Mouse (Mus musculus) neural tube, embryonic 13.5 days (tissue): ENCODE measurements around the gene Cdhr3. TPM values are rescaled to one million over a fixed set of nuclear protein-coding genes. Genes with fewer than 3 reads are reported as not detected.
"Not testable (repeated sequence)": the region's sequence is repeated elsewhere in the genome, so short reads cannot be mapped to it uniquely, and the experiment has no call there.

Source experiments
- ATAC-seq: fragments of 200-750 bp; cut with Nextera tagmentation; 2 replicates; pipeline ENCODE4 v1.8.0; 2017; ENCODE audit warnings: low read depth, mild to moderate bottlenecking, moderate TSS enrichment, moderate library complexity
- H3K27ac ChIP-seq: fragments of 300-500 bp; sonication (generic); replicated peaks from 2 replicates; pipeline ENCODE4 v1.5.1; 2015; ENCODE audit warnings: moderate library complexity, mild to moderate bottlenecking, inconsistent platforms
- H3K27me3 ChIP-seq: fragments of 300-500 bp; sonication (generic); 2 replicates; pipeline ENCODE4 v1.6.1; 2015; ENCODE audit warnings: mild to moderate bottlenecking, inconsistent platforms
- H3K36me3 ChIP-seq: fragments of 300-500 bp; sonication (generic); 2 replicates; pipeline ENCODE4 v1.6.1; 2015; ENCODE audit warnings: mild to moderate bottlenecking, inconsistent platforms
- H3K4me1 ChIP-seq: fragments of 300-500 bp; sonication (generic); replicated peaks from 2 replicates; pipeline ENCODE4 v1.6.1; 2015; ENCODE audit warnings: inconsistent platforms
- H3K4me2 ChIP-seq: fragments of 300-500 bp; sonication (generic); 2 replicates; pipeline ENCODE4 v1.6.1; 2015; ENCODE audit warnings: inconsistent platforms, mild to moderate bottlenecking, moderate library complexity
- H3K4me3 ChIP-seq: fragments of 300-500 bp; sonication (generic); 2 replicates; pipeline ENCODE4 v1.5.1; 2015; ENCODE audit warnings: mild to moderate bottlenecking, inconsistent platforms
- H3K9ac ChIP-seq: fragments of 300-500 bp; sonication (generic); 2 replicates; pipeline ENCODE4 v1.6.1; 2015; ENCODE audit warnings: moderate library complexity, mild to moderate bottlenecking, inconsistent platforms
- H3K9me3 ChIP-seq: fragments of 300-500 bp; sonication (generic); 2 replicates; pipeline ENCODE4 v1.6.1; 2016; ENCODE audit warnings: inconsistent platforms
- WGBS: fragments of 180-500 bp; shearing (Covaris S2); methylation state at CpG from one replicate; pipeline ENCODE4 v1.1.7; 2015; 5-methylcytosine and 5-hydroxymethylcytosine counted together
- polyA plus RNA-seq: library from polyadenylated mRNA; unstranded; fragments of >200 nt; fragmentation: Nextera tagmentation; extraction: Ambion mirVana; gene quantifications from 2 replicates; pipeline ENCODE4 v1.2.1, GENCODE M21; 2015

The Cdhr3 gene
- polyA plus RNA-seq, 1 experiment from 2014 or later: 0.33 TPM

DNA sequence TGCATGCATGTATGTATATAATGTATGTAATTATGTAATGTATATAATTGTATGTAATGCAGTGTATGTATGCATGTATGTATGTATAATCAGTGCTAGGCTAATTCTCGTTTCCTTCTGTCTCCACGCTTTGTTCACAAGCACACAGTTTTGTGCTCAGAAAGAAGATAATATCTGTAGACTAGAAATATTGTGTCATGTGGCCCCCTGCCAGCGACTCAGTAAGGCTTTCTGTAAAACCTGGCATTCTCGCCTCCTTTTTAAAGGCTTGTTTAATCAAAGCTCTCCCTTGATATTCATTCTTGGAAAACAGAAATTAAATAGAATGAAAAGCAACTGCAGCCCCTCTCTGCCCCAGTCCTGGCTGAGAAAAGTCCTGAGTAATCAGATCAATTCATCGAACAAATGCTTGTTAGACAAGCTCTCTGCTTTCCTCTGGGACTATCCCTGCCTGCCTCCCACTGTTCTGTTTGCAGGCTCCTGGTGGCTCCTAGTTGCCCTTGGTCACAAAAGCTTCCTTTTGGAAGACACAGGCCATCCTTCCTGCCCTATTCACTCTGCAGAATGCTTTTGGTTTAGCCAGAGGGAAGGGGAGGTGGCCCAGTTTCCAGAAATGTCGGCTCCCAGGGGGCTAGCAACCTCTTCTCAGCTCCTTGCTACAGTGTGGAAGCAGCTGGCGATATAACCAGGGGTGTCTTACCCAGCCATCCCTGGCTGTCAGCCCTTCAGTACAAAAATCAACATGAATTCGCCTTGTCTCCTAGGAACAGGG lies 20.6 kb downstream of the Cdhr3 start:
- ATAC-seq: peak; percentile 59
- Histone ChIP-seq H3K4me1 (peaks cover 35% of the 10 kb centered on the region), H3K9me3 (0 out of 2 replicates have a peak, but pooled peaks cover 4% of the 10 kb centered on the region), H3K27me3 (no peaks in the 10 kb centered on the region), H3K4me2 (no peak overlapping the region), H3K27ac (peak overlapping the region; percentile 80), H3K9ac (peak overlapping the region; percentile 0; the same call in 1 of the 2 replicates), H3K36me3 (no peaks in the 10 kb centered on the region), H3K4me3 (no peak overlapping the region)
- 38% methylated on average over 8 of the region's 8 CpGs for WGBS

DNA sequence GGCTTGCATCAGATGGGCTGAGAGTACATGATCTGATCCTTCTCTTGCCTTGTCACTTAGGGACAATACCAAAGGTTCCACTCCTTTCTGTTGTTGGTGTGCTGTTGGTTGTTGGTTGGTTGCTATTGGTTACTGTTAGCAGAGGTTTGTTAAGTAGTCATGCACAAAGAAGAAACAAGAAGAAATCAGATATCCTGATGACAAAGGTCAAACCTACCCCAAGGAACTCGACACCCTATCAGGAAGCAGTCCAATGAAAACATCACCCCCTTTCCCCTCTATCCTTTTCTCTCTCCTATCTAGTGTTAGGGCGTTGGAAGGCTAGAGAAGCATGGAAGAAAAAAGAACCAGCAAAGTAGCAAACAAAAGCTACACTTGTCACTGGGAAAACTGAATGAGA lies 23.7 kb downstream of the Cdhr3 start:
- no peak overlapping the region for H3K4me3 ChIP-seq
- no peak overlapping the region for H3K4me2 ChIP-seq
- H3K27me3 ChIP-seq: no peaks in the 10 kb centered on the region; the same call in 1 of the 2 replicates
- H3K36me3 ChIP-seq: no peaks in the 10 kb centered on the region
- no peak for ATAC-seq
- WGBS: 76% methylated on average over 2 of the region's 2 CpGs
- H3K9me3 ChIP-seq: 0 out of 2 replicates have a peak, but pooled peaks cover 4% of the 10 kb centered on the region
- no peak overlapping the region for H3K27ac ChIP-seq
- H3K9ac ChIP-seq: no peak overlapping the region
- peaks cover 29% of the 10 kb centered on the region for H3K4me1 ChIP-seq

DNA sequence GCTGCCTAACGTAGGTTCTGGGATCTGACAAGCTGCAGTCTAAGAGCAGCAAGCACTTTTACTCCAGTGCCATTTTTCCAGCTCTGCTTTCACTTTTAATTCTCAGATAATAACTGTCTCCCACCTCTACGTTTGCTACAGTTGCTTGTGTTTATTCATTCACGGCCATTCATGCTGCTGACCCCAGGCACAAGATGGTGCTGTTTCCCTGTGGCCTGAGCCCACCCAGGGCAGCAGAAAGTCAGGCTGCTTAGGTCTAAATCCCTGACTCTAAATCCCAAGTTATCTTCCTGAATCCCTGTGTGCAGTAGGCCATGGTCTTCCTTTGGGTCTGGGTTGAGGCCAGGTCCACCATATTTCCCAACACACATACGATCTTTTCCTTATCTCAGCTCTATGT lies 26.3 kb downstream of the Cdhr3 start:
- Histone ChIP-seq H3K4me2 (no peak overlapping the region), H3K9ac (no peak overlapping the region), H3K4me3 (no peak overlapping the region), H3K4me1 (peaks cover 15% of the 10 kb centered on the region), H3K36me3 (no peaks in the 10 kb centered on the region), H3K27ac (no peak overlapping the region), H3K9me3 (0 out of 2 replicates have a peak, but pooled peaks cover 4% of the 10 kb centered on the region), H3K27me3 (no peaks in the 10 kb centered on the region; the same call in 1 of the 2 replicates)
- no peak for ATAC-seq
- WGBS: 53% methylated on average over 4 of the region's 4 CpGs

DNA sequence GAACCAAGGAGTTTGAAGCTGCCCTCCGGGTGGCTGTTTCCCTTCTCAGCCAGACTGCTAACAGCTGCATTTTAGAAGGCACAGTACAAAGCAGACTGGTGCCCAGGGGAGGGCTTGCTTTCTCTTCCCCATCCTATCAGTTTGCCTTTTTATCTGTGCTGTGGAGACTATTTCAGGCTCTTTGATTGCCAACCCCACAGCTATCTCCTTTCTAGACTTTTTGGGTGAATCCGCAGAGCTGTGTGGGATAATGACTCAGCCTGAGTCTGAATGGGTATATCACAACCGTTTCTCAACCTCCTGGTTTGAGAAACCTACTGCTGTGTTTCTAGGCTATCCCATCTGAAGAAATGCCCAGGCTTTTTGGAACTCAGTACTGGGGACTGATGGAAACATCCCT lies 27.5 kb downstream of the Cdhr3 start:
- 82% methylated on average over 3 of the region's 3 CpGs for WGBS
- Histone ChIP-seq H3K9ac (no peak overlapping the region), H3K4me1 (peaks cover 14% of the 10 kb centered on the region), H3K4me2 (no peak overlapping the region), H3K9me3 (no peaks in the 10 kb centered on the region), H3K36me3 (no peaks in the 10 kb centered on the region), H3K27me3 (no peaks in the 10 kb centered on the region; the same call in 1 of the 2 replicates), H3K4me3 (no peak overlapping the region), H3K27ac (no peak overlapping the region)
- no peak for ATAC-seq

DNA sequence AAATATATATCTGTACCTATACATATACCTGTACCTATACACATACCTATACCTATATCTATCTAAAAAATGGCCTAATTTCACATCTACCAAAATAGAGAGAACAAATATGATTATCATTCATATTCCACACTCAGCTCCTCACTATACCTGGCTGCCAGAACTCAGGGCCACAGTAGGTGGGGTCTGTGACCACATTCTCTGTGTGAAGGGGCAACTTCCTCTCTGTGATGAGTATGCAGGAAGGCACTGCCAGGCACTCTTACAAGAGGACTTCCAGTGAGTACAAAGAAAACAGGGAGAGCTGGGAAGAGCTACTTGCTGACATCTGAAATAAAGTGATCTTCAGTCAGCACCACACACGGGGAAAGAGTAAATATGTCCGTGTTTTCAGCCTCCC lies 28.4 kb downstream of the Cdhr3 start:
- H3K36me3 ChIP-seq: no peaks in the 10 kb centered on the region
- no peaks in the 10 kb centered on the region; the same call in 1 of the 2 replicates for H3K27me3 ChIP-seq
- no peaks in the 10 kb centered on the region for H3K9me3 ChIP-seq
- no peak overlapping the region for H3K4me2 ChIP-seq
- H3K9ac ChIP-seq: no peak overlapping the region
- H3K27ac ChIP-seq: no peak overlapping the region
- peaks cover 14% of the 10 kb centered on the region for H3K4me1 ChIP-seq
- 77% methylated on average over 2 of the region's 2 CpGs for WGBS
- no peak for ATAC-seq
- H3K4me3 ChIP-seq: no peak overlapping the region

- H3K4me1 ChIP-seq: peaks cover 20% of the 10 kb centered on the region
- 83% methylated on average over 2 of the region's 2 CpGs for WGBS
Measured at GRCm38 (mm10) chr12:33063250-33063649, 29.4 kb downstream of the Cdhr3 start.

DNA sequence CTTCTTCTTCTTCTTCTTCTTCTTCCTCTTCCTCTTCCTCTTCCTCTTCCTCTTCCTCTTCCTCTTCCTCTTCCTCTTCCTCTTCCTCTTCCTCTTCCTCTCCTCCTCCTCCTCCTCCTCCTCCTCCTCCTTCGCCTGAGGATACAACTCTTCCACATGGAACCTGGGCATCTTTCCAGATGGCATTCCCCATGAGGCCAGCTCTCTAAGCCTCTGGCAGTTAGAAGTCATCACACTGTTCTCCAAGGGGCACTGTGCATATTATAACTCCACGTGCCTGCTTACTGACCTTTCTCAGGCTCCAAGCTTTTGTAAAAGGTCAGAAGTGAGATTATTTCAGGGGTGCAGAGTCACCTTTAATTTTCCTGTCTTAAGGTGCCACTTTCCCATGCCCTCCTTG lies 30.3 kb downstream of the Cdhr3 start:
- not testable (repeated sequence) for ATAC-seq, H3K36me3 ChIP-seq, H3K27me3 ChIP-seq, H3K4me2 ChIP-seq, H3K9me3 ChIP-seq, H3K27ac ChIP-seq, H3K9ac ChIP-seq, H3K4me3 ChIP-seq
- WGBS: 34% methylated on average over 2 of the region's 2 CpGs
- peaks cover 29% of the 10 kb centered on the region for H3K4me1 ChIP-seq

More at GRCm38 (mm10) chr12:33063250-33063649, 29.4 kb downstream of the Cdhr3 start:
- Histone ChIP-seq H3K4me3 (no peak overlapping the region), H3K27me3 (no peaks in the 10 kb centered on the region; the same call in 1 of the 2 replicates), H3K27ac (no peak overlapping the region), H3K36me3 (no peaks in the 10 kb centered on the region), H3K9me3 (no peaks in the 10 kb centered on the region), H3K4me2 (no peak overlapping the region), H3K9ac (no peak overlapping the region)
- no peak for ATAC-seq

- Histone ChIP-seq H3K9me3 (no peaks in the 10 kb centered on the region), H3K4me1 (peaks cover 36% of the 10 kb centered on the region), H3K9ac (peak overlapping the region; percentile 22; the same call in 1 of the 2 replicates), H3K27ac (peak overlapping the region; percentile 71), H3K4me3 (no peak overlapping the region), H3K27me3 (no peaks in the 10 kb centered on the region; the same call in 1 of the 2 replicates), H3K4me2 (peak overlapping the region; percentile 11; the same call in 1 of the 2 replicates), H3K36me3 (no peaks in the 10 kb centered on the region)
- 0 out of 2 replicates have a peak, but pooled peaks have one; percentile 22 for ATAC-seq
- 17% methylated on average over 8 of the region's 8 CpGs for WGBS
Measured at GRCm38 (mm10) chr12:33061651-33062050, 31.0 kb downstream of the Cdhr3 start.

DNA sequence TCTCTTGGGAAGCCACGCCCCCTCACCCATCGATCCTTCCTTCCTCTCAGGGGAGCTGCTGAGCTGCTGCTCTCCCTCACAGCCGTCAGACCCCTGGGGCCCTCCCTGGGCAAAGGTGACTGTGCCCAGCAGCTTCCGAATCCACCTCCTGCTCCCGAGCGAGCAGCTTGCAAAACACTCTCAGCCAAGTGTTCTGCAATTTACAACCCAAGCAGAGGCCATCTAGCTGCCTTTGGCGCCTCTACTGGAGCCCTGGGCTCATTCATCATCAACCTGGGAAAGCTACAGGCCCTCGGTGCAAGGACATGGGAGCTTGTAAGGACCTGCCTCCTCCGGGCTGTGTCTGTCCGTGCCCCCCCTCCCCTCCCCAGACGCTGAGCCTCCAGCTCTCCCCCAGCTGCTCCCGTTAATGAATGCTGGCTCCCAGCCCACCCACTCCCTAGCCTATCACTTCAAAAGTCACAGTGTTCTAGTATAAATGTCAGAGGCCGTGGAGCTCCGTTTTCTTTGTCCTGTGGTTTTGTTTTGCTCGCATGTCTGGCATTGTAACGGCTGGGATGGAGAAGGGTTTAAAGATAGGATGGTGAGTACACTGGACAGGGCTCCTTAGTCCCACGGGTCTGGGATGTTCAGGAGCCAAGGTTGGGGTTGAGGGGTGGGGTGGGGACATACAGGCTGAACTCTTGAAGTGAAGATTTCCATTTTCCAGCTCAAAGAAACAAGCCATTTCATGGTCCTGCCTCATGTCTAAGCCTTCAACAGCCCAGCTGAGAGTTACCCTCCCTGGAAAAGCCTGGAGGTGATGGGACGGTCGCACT lies 35.2 kb downstream of the Cdhr3 start:
- Histone ChIP-seq H3K4me2 (peak overlapping the region; percentile 47), H3K27ac (peak overlapping the region; percentile 78), H3K4me1 (peaks cover 48% of the 10 kb centered on the region), H3K9ac (peak overlapping the region; percentile 42), H3K36me3 (no peaks in the 10 kb centered on the region), H3K4me3 (0 out of 2 replicates have a peak overlapping the region, but pooled peaks have one; percentile 4), H3K27me3 (no peaks in the 10 kb centered on the region), H3K9me3 (no peaks in the 10 kb centered on the region)
- ATAC-seq: peak; percentile 81
- 6% methylated on average over 19 of the region's 19 CpGs for WGBS

DNA sequence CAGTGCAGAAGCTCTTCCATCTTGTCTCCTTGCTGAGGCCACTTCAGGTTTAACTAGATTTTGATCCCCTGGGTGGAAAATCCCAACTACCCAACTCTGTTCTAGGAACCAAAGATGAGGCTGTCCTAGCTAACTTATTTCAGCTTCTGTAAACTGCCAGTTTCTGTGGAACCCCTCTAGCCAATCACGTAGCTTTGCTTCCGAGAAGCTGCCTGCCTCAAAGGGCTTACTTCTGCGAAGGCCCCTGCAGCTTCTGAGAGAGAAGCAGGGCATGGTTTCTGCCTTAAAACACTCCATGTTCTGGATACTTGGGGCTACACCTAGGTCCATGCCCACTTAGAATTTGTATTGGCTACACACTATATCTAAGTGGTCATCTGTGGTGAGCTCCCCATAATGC lies 36.1 kb downstream of the Cdhr3 start:
- no peak overlapping the region for H3K4me3 ChIP-seq
- peak overlapping the region; percentile 78 for H3K27ac ChIP-seq
- peaks cover 42% of the 10 kb centered on the region for H3K4me1 ChIP-seq
- 49% methylated on average over 3 of the region's 3 CpGs for WGBS
- no peaks in the 10 kb centered on the region for H3K36me3 ChIP-seq
- H3K27me3 ChIP-seq: no peaks in the 10 kb centered on the region
- ATAC-seq: no peak
- H3K9ac ChIP-seq: no peak overlapping the region
- no peaks in the 10 kb centered on the region for H3K9me3 ChIP-seq
- H3K4me2 ChIP-seq: no peak overlapping the region

DNA sequence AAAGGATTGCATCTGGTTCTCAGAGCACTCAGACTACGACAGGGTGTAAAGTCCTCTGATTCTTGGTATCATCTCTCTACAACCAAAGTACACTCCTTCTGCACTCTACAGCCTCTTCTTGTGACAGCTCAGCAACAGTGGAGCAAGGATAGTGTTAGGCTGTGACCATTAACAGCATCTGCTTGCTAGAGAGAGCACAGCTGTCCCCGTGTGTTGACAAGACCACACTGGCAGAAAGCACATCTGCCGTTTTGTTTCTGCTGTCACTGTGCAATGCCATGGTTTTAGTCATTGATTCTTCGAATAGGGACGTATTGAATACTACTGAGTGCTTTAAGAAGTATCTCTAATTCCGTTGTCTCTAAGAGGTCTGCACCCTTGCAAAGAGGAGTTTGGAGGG lies 36.6 kb downstream of the Cdhr3 start:
- no peak overlapping the region for H3K4me3 ChIP-seq
- no peak overlapping the region for H3K4me2 ChIP-seq
- no peaks in the 10 kb centered on the region for H3K36me3 ChIP-seq
- H3K9me3 ChIP-seq: no peaks in the 10 kb centered on the region
- H3K27me3 ChIP-seq: no peaks in the 10 kb centered on the region
- peaks cover 38% of the 10 kb centered on the region for H3K4me1 ChIP-seq
- no peak overlapping the region for H3K27ac ChIP-seq
- H3K9ac ChIP-seq: no peak overlapping the region
- ATAC-seq: no peak
- WGBS: 74% methylated on average over 6 of the region's 6 CpGs

- ATAC-seq: no peak
- Histone ChIP-seq H3K9ac (no peak overlapping the region), H3K4me1 (peaks cover 37% of the 10 kb centered on the region), H3K27ac (no peak overlapping the region), H3K4me3 (no peak overlapping the region), H3K36me3 (no peaks in the 10 kb centered on the region), H3K9me3 (no peaks in the 10 kb centered on the region), H3K4me2 (no peak overlapping the region), H3K27me3 (no peaks in the 10 kb centered on the region)
- WGBS: 67% methylated on average over 13 of the region's 13 CpGs
Measured at GRCm38 (mm10) chr12:33053746-33054145, 38.9 kb downstream of the Cdhr3 start.
